Mouse (Mus musculus): ENCODE measurements at regions not wholly inside any gene's neighbourhood (a gene's known extent, or its start where the extent isn't known, plus 50 kb on each side); places are given as distances from the start of the nearest gene placed in this dataset.
A peak's percentile ranks its signal among the peaks of the same experiment; 100 is the strongest.

GRCm38 (mm10) chr10:121150668-121151067, 116.9 kb downstream of the Wif1 start:
- no peak for DNase-seq (ENCODE audit: low spot score in 2 of 2)

GRCm38 (mm10) chr10:121153625-121154024, 119.9 kb downstream of the Wif1 start:
- DNase-seq (ENCODE audit: low spot score in 2 of 2) = no peak

- peak in 1 of 2 experiments; percentile 3 for DNase-seq (ENCODE audit: low spot score in 2 of 2)
Observed at GRCm38 (mm10) chr10:121160499-121160898, 126.7 kb downstream of the Wif1 start.

- no peak for DNase-seq (ENCODE audit: low spot score in 2 of 2)
Observed at GRCm38 (mm10) chr10:121161201-121161600, 127.4 kb downstream of the Wif1 start.

GRCm38 (mm10) chr10:121174022-121174421, 140.3 kb downstream of the Wif1 start:
- DNase-seq (ENCODE audit: low spot score in 2 of 2) = no peak

DNA sequence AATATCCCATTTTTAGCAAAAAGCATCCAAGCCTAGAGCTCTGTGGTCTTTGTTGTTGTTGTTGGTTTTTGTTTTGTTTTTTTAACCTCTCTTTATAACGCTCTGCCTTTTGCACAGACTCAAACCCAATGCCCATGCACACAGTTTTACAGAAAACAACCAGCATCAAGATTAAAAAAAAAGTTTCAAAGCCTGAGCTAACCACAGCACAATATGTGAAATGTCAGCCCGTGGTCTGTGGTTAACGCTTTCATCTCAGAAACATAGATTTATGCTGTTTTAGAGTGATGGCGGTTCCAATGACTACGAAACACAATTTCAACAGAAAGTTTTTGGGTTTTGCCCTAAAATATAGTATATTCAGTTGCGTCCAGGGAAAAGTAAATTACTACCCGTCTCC, 155.4 kb downstream of the Wif1 start:
- no peak for DNase-seq (ENCODE audit: low spot score in 2 of 2)

GRCm38 (mm10) chr10:121199236-121199635, 151.8 kb downstream of the Tbc1d30 start:
- no peak for DNase-seq (ENCODE audit: low spot score in 2 of 2)

DNA sequence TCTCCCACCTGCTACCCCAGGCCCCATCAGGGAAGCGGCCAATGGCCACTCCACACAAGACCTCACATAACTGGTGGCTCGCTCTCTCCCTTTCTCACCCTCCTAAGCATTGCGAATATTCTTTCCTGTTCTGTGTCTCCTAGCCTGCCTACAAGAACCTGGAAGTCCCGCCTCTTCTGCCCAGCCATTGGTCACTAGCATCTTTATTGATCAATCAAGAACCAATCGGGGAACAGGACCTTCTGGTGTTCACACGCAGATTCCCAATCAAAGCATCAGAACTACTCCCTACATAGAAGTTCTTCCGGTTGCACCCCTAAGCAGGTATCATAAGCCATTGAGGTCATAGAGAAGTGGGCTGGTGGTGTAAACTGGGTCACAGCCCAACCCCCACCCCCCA, 148.5 kb downstream of the Tbc1d30 start:
- DNase-seq (ENCODE audit: low spot score in 2 of 2) = no peak

- no peak for DNase-seq (ENCODE audit: low spot score in 2 of 2)
Observed at GRCm38 (mm10) chr10:121205551-121205950, 145.5 kb downstream of the Tbc1d30 start.

DNA sequence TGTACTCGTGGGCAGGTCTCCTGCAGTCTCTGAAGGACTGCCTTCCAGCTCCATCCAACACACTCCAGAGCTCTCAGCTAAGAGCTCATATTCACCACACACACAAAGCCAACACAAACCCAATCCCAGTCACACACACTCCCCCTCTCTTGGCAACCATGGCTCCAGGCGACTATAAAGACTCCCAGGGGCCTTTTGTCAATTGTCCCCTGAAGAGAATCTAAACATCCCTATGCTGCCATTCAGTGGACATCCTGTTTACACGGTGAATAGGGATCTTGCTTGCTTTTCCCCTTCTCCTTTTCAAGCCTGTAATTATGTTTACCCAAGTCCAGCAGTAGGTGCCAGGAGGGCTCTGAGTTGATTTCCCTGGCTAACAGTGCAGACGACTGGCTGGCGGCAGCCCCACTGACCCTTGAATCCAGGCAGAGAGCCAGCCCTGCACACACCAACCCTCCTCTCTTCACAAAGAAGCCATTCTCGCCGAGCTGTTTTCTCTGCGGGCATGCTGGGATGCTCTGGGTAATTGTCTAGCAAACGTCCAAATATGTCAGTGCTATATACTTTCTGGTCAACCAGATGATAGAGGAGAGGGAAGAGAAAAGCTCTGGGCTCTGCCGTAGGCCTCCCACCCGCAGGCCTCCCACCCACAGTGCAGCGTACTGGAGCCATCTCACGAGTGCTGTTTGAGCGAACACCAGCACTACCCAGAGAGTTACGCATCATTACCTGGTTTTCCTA, 144.9 kb downstream of the Tbc1d30 start:
- no peak for DNase-seq (ENCODE audit: low spot score in 2 of 2)

DNA sequence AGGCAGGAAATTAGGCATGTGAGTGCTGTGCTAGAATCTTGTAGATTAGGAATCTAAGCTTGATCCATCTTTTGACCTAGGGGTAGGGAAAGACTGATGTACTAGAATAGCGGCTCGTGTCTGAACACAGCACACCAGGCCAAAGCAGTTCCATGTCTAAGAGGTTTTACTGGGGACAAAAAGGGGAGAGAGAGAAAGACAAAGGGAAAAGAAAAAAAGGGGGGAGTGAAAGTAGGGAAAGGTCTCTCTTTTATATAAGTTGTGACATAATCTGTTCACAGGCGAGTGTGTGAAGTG, 144.4 kb downstream of the Tbc1d30 start:
- no peak for DNase-seq (ENCODE audit: low spot score in 2 of 2)

Measured in spleen, postnatal 36 days (tissue).